ENCODE assay signal across 27 mouse cellular contexts in genomic region chr11:5893807-5894206, GRCm38 (mm10). TPM values are rescaled to one million over a fixed set of nuclear protein-coding genes. Genes with fewer than 3 reads are reported as not detected.
A peak's percentile ranks its signal among the peaks of the same experiment; 100 is the strongest.
DNase-seq lines count a peak whose midpoint lies in the region; ATAC-seq lines count a peak whose summit lies in the region.
"Had no signal": no experiment of that assay in that cellular context is flagged by ENCODE, and none has a peak within 500 bp of the region (broad histone marks: within the 10 kb centered on the region; RNA-seq: fewer than 3 reads in every experiment).

No protein-coding gene starts in this region.

- peak overlapping the region; percentile 33; the same call in 1 of the 2 replicates for H3K9ac ChIP-seq in heart, embryonic 12.5 days
- H3K9ac ChIP-seq in hindbrain, embryonic 16.5 days (ENCODE audit: low read depth, low read length): no peak overlapping the region
- H3K9ac ChIP-seq in liver, embryonic 13.5 days: peak overlapping the region; percentile 50
- H3K9ac ChIP-seq: embryonic facial prominence, embryonic 13.5 days; forebrain, embryonic 13.5 days; lung, embryonic 15.5 days had no signal

- no peak for ATAC-seq in heart, embryonic 12.5 days (ENCODE audit: insufficient number of reproducible peaks, low FRiP score)
- ATAC-seq in hindbrain, embryonic 16.5 days: no peak
- peak; percentile 65 for ATAC-seq in liver, embryonic 13.5 days (ENCODE audit: low read depth)
- ATAC-seq: CD4-positive, CD25-positive, alpha-beta regulatory T cell, adult 4 months; forebrain, embryonic 13.5 days; hindbrain, postnatal 0 days had no signal

- H3K4me2 ChIP-seq in heart, embryonic 12.5 days: no peak overlapping the region
- no peak overlapping the region for H3K4me2 ChIP-seq in hindbrain, embryonic 16.5 days (ENCODE audit: low read length)
- peak overlapping the region; percentile 45 for H3K4me2 ChIP-seq in liver, embryonic 13.5 days
- H3K4me2 ChIP-seq: embryonic facial prominence, embryonic 13.5 days; forebrain, embryonic 13.5 days; lung, embryonic 15.5 days had no signal

- no peaks in the 10 kb centered on the region for H3K9me3 ChIP-seq in heart, embryonic 12.5 days (replicated peaks)
- no peaks in the 10 kb centered on the region for H3K9me3 ChIP-seq in hindbrain, embryonic 10.5 days
- H3K9me3 ChIP-seq in hindbrain, embryonic 16.5 days (ENCODE audit: control insufficient read depth, low read length): no peaks in the 10 kb centered on the region
- H3K9me3 ChIP-seq in embryonic facial prominence, embryonic 10.5 days: no peaks in the 10 kb centered on the region
- H3K9me3 ChIP-seq in liver, embryonic 13.5 days (replicated peaks): no peaks in the 10 kb centered on the region
- H3K9me3 ChIP-seq: embryonic facial prominence, embryonic 13.5 days; forebrain, embryonic 13.5 days; lung, embryonic 15.5 days had no signal

- 0 out of 2 replicates have a peak, but pooled peaks cover 13% of the 10 kb centered on the region for H3K36me3 ChIP-seq in heart, embryonic 12.5 days
- H3K36me3 ChIP-seq in hindbrain, embryonic 10.5 days: no peaks in the 10 kb centered on the region
- no peaks in the 10 kb centered on the region for H3K36me3 ChIP-seq in hindbrain, embryonic 16.5 days (ENCODE audit: control insufficient read depth, insufficient read depth, low read length)
- H3K36me3 ChIP-seq in embryonic facial prominence, embryonic 10.5 days (replicated peaks): no peaks in the 10 kb centered on the region
- no peaks in the 10 kb centered on the region for H3K36me3 ChIP-seq in liver, embryonic 13.5 days
- H3K36me3 ChIP-seq: embryonic facial prominence, embryonic 13.5 days; lung, embryonic 15.5 days had no signal

- H3K4me3 ChIP-seq in heart, embryonic 12.5 days: no peak overlapping the region
- no peak overlapping the region for H3K4me3 ChIP-seq in hindbrain, embryonic 10.5 days
- no peak overlapping the region for H3K4me3 ChIP-seq in hindbrain, embryonic 16.5 days (ENCODE audit: low read length)
- H3K4me3 ChIP-seq in embryonic facial prominence, embryonic 10.5 days: no peak overlapping the region
- no peak overlapping the region for H3K4me3 ChIP-seq in liver, embryonic 13.5 days (replicated peaks)
- H3K4me3 ChIP-seq: embryonic facial prominence, embryonic 13.5 days; erythroblast, embryonic 14.5 days; forebrain, embryonic 13.5 days; lung, embryonic 15.5 days had no signal

- H3K4me1 ChIP-seq in heart, embryonic 12.5 days (replicated peaks): peaks cover 86% of the 10 kb centered on the region
- H3K4me1 ChIP-seq in hindbrain, embryonic 10.5 days (replicated peaks): peaks cover 72% of the 10 kb centered on the region
- H3K4me1 ChIP-seq in hindbrain, embryonic 16.5 days (ENCODE audit: control insufficient read depth, insufficient read depth, low read depth, low read length): no peaks in the 10 kb centered on the region
- H3K4me1 ChIP-seq in embryonic facial prominence, embryonic 10.5 days: peaks cover 66% of the 10 kb centered on the region
- H3K4me1 ChIP-seq in liver, embryonic 13.5 days (replicated peaks): peaks cover 65% of the 10 kb centered on the region

- no peaks in the 10 kb centered on the region for H3K27me3 ChIP-seq in heart, embryonic 12.5 days (replicated peaks)
- H3K27me3 ChIP-seq in hindbrain, embryonic 10.5 days (ENCODE audit: insufficient read depth, poor library complexity, severe bottlenecking): peaks cover 32% of the 10 kb centered on the region
- H3K27me3 ChIP-seq in hindbrain, embryonic 16.5 days (replicated peaks; ENCODE audit: control insufficient read depth, insufficient read depth, low read length): peaks cover 3% of the 10 kb centered on the region
- H3K27me3 ChIP-seq in embryonic facial prominence, embryonic 10.5 days (replicated peaks; ENCODE audit: low read depth, poor library complexity, severe bottlenecking): peaks cover 38% of the 10 kb centered on the region
- H3K27me3 ChIP-seq in liver, embryonic 13.5 days: peaks cover 32% of the 10 kb centered on the region
- H3K27me3 ChIP-seq: lung, embryonic 15.5 days had no signal

- DNase-seq in heart, adult 8-10 months (ENCODE audit: low spot score): no peak
- DNase-seq in hindbrain, embryonic 10.5 days (ENCODE audit: low spot score): no peak
- no peak for DNase-seq in embryonic facial prominence, embryonic 10.5 days (ENCODE audit: low spot score)
- DNase-seq in liver, embryonic 13.5 days: no peak
- DNase-seq in urinary bladder, adult 2 months (ENCODE audit: low spot score): no peak
- DNase-seq: adrenal gland, postnatal 14 days; cerebellum, adult 2 months; cerebellum, postnatal 25 days; gastrocnemius, postnatal 36 days; kidney, adult 18-20 months; kidney, postnatal 14 days; lung, postnatal 4 days; midbrain, embryonic 14.5 days; right cerebral cortex, postnatal 14 days had no signal

- peak overlapping the region; percentile 92 for H3K27ac ChIP-seq in heart, embryonic 12.5 days (ENCODE audit: poor library complexity, severe bottlenecking)
- H3K27ac ChIP-seq in hindbrain, embryonic 10.5 days: peak overlapping the region; percentile 64
- no peak overlapping the region for H3K27ac ChIP-seq in hindbrain, embryonic 16.5 days (ENCODE audit: low read depth, low read length)
- peak overlapping the region; percentile 24; the same call in 1 of the 2 replicates for H3K27ac ChIP-seq in embryonic facial prominence, embryonic 10.5 days (replicated peaks)
- peak overlapping the region; percentile 85 for H3K27ac ChIP-seq in liver, embryonic 13.5 days
- H3K27ac ChIP-seq: embryonic facial prominence, embryonic 13.5 days; hindbrain, postnatal 0 days; lung, embryonic 15.5 days had no signal

- whole genome bisulfite sequencing in heart, embryonic 12.5 days: 45% methylated on average over 6 of the region's 6 CpGs
- 71% methylated on average over 6 of the region's 6 CpGs for WGBS in hindbrain, embryonic 10.5 days
- 68% methylated on average over 6 of the region's 6 CpGs for whole genome bisulfite sequencing in hindbrain, embryonic 16.5 days
- WGBS in embryonic facial prominence, embryonic 10.5 days: 65% methylated on average over 6 of the region's 6 CpGs
- 57% methylated on average over 6 of the region's 6 CpGs for WGBS in liver, embryonic 13.5 days (ENCODE audit: insufficient replicate concordance)

RNA-seq across cellular contexts. Expression of gene Myl7, which starts 4.8 kb away (rescaled TPM):
- polyA plus RNA-seq in heart, embryonic 12.5 days (2016; fragmentation: Nextera tagmentation; extraction: Ambion mirVana): 5,530 and 5,941 TPM in 2 replicates
- 100 to 1,000 TPM; 455 to 787 (median 725) TPM for total RNA-seq in heart, adult 8-10 months (2022)
- polyA plus RNA-seq in hindbrain, embryonic 10.5 days (2016; fragmentation: Nextera tagmentation; extraction: Ambion mirVana): 2.6 and 14.6 TPM in 2 replicates
- 0.49 TPM in 1 of 2 replicates, not detected in the other for polyA plus RNA-seq in hindbrain, embryonic 16.5 days (2015; fragmentation: Nextera tagmentation; extraction: Ambion mirVana)
- polyA plus RNA-seq in embryonic facial prominence, embryonic 10.5 days (2016; fragmentation: Nextera tagmentation; extraction: Ambion mirVana): 5.4 and 23.9 TPM in 2 replicates
- 9.9 and 14.3 TPM in 2 replicates for polyA plus RNA-seq in liver, embryonic 13.5 days (2015; fragmentation: Nextera tagmentation; extraction: Ambion mirVana)
- polyA plus RNA-seq in urinary bladder, adult 2 months (2012; rRNA removed): 1.4 and 3.7 TPM in 2 replicates
- total RNA-seq: adrenal gland, postnatal 14 days; gastrocnemius, adult 18-20 months; gastrocnemius, postnatal 36 days; hematopoietic stem cell, adult 5-6 weeks; hindbrain, postnatal 0 days; layer of hippocampus, adult 8-10 months; left cerebral cortex, postnatal 36 days; megakaryocyte-erythroid progenitor cell, adult 5-6 weeks had no signal
- polyA plus RNA-seq: CD4-positive, CD25-positive, alpha-beta regulatory T cell, adult 4 months; cerebellum, adult 2 months; forebrain, embryonic 13.5 days; hindbrain, postnatal 0 days; midbrain, embryonic 14.5 days had no signal

RNA-seq across cellular contexts. Expression of gene Pold2, which starts 15.7 kb away (rescaled TPM):
- polyA plus RNA-seq in heart, embryonic 12.5 days (2016; fragmentation: Nextera tagmentation; extraction: Ambion mirVana): 102 and 106 TPM in 2 replicates
- total RNA-seq in heart, adult 8-10 months (2022): 10 to 100 TPM; 33.1 to 50.4 (median 39.8) TPM
- 137 and 152 TPM in 2 replicates for polyA plus RNA-seq in hindbrain, embryonic 10.5 days (2016; fragmentation: Nextera tagmentation; extraction: Ambion mirVana)
- 59.6 and 62.5 TPM in 2 replicates for polyA plus RNA-seq in hindbrain, embryonic 16.5 days (2015; fragmentation: Nextera tagmentation; extraction: Ambion mirVana)
- 155 and 161 TPM in 2 replicates for polyA plus RNA-seq in embryonic facial prominence, embryonic 10.5 days (2016; fragmentation: Nextera tagmentation; extraction: Ambion mirVana)
- polyA plus RNA-seq in liver, embryonic 13.5 days (2015; fragmentation: Nextera tagmentation; extraction: Ambion mirVana): 86.1 and 90.7 TPM in 2 replicates
- 36.4 and 43.2 TPM in 2 replicates for polyA plus RNA-seq in urinary bladder, adult 2 months (2012; rRNA removed)

RNA-seq across cellular contexts. Expression of gene Aebp1, which starts 32.1 kb away (rescaled TPM):
- polyA plus RNA-seq in heart, embryonic 12.5 days (2016; fragmentation: Nextera tagmentation; extraction: Ambion mirVana): 31.8 and 34.7 TPM in 2 replicates
- total RNA-seq in heart, adult 8-10 months (2022): 10 to 100 TPM; 14.9 to 28.0 (median 19.4) TPM
- 12.5 and 24.3 TPM in 2 replicates for polyA plus RNA-seq in hindbrain, embryonic 10.5 days (2016; fragmentation: Nextera tagmentation; extraction: Ambion mirVana)
- 27.4 and 35.8 TPM in 2 replicates for polyA plus RNA-seq in hindbrain, embryonic 16.5 days (2015; fragmentation: Nextera tagmentation; extraction: Ambion mirVana)
- 9.0 TPM in 2 replicates for polyA plus RNA-seq in embryonic facial prominence, embryonic 10.5 days (2016; fragmentation: Nextera tagmentation; extraction: Ambion mirVana)
- 5.9 and 6.5 TPM in 2 replicates for polyA plus RNA-seq in liver, embryonic 13.5 days (2015; fragmentation: Nextera tagmentation; extraction: Ambion mirVana)
- 110 and 160 TPM in 2 replicates for polyA plus RNA-seq in urinary bladder, adult 2 months (2012; rRNA removed)
- total RNA-seq: megakaryocyte-erythroid progenitor cell, adult 5-6 weeks had no signal

RNA-seq across cellular contexts. Expression of gene Polm, which starts 56.0 kb away (rescaled TPM):
- polyA plus RNA-seq in heart, embryonic 12.5 days (2016; fragmentation: Nextera tagmentation; extraction: Ambion mirVana): 8.4 and 9.0 TPM in 2 replicates
- 1 to 10 TPM; 1.8 to 3.3 (median 2.8) TPM for total RNA-seq in heart, adult 8-10 months (2022)
- polyA plus RNA-seq in hindbrain, embryonic 10.5 days (2016; fragmentation: Nextera tagmentation; extraction: Ambion mirVana): 9.5 and 10.3 TPM in 2 replicates
- polyA plus RNA-seq in hindbrain, embryonic 16.5 days (2015; fragmentation: Nextera tagmentation; extraction: Ambion mirVana): 5.5 and 6.1 TPM in 2 replicates
- 9.4 and 10.0 TPM in 2 replicates for polyA plus RNA-seq in embryonic facial prominence, embryonic 10.5 days (2016; fragmentation: Nextera tagmentation; extraction: Ambion mirVana)
- 2.0 and 2.2 TPM in 2 replicates for polyA plus RNA-seq in liver, embryonic 13.5 days (2015; fragmentation: Nextera tagmentation; extraction: Ambion mirVana)
- polyA plus RNA-seq in urinary bladder, adult 2 months (2012; rRNA removed): 28.0 and 30.4 TPM in 2 replicates

RNA-seq across cellular contexts. Expression of gene Gck, which starts 56.1 kb away (rescaled TPM):
- polyA plus RNA-seq in heart, embryonic 12.5 days (2016; fragmentation: Nextera tagmentation; extraction: Ambion mirVana): 2.2 and 2.8 TPM in 2 replicates
- 10 to 100 TPM; 15.2 to 30.8 (median 18.1) TPM for total RNA-seq in heart, adult 8-10 months (2022)
- 2.5 and 3.8 TPM in 2 replicates for polyA plus RNA-seq in hindbrain, embryonic 10.5 days (2016; fragmentation: Nextera tagmentation; extraction: Ambion mirVana)
- 5.7 and 6.6 TPM in 2 replicates for polyA plus RNA-seq in hindbrain, embryonic 16.5 days (2015; fragmentation: Nextera tagmentation; extraction: Ambion mirVana)
- 1.9 and 2.8 TPM in 2 replicates for polyA plus RNA-seq in embryonic facial prominence, embryonic 10.5 days (2016; fragmentation: Nextera tagmentation; extraction: Ambion mirVana)
- 0.30 and 0.31 TPM in 2 replicates for polyA plus RNA-seq in liver, embryonic 13.5 days (2015; fragmentation: Nextera tagmentation; extraction: Ambion mirVana)
- 0.03 and 0.08 TPM in 2 replicates for polyA plus RNA-seq in urinary bladder, adult 2 months (2012; rRNA removed)
- total RNA-seq: hematopoietic stem cell, adult 5-6 weeks; megakaryocyte-erythroid progenitor cell, adult 5-6 weeks had no signal
- polyA plus RNA-seq: CD4-positive, CD25-positive, alpha-beta regulatory T cell, adult 4 months; erythroblast, embryonic 14.5 days had no signal

Comparison
In these comparisons a context has a peak if more than half of its experiments do, and no peak if none do; other contexts are left out.
1. RNA of gene Myl7, which starts 4.8 kb away (polyA plus RNA-seq): 5,530 to 5,941 TPM in heart, embryonic 12.5 days; 9.9 to 14.3 TPM in liver, embryonic 13.5 days, 5.4 to 23.9 TPM in embryonic facial prominence, embryonic 10.5 days, 1.4 to 3.7 TPM in urinary bladder, adult 2 months, 2.6 to 14.6 TPM in hindbrain, embryonic 10.5 days and 0.49 TPM in hindbrain, embryonic 16.5 days; every median in the first group is over 100 times any median in the second.